Mouse (Mus musculus) ovary, postnatal 14 days (tissue): ENCODE data around the gene Glipr1.
"Not testable (repeated sequence)": the region's sequence is repeated elsewhere in the genome, so short reads cannot be mapped to it uniquely, and the experiment has no call there.

Experiments
- DNase-seq: peaks from one replicate; pipeline ENCODE4 v3.0.0; 2022; ENCODE audit warnings: low spot score

Glipr1 gene

DNA sequence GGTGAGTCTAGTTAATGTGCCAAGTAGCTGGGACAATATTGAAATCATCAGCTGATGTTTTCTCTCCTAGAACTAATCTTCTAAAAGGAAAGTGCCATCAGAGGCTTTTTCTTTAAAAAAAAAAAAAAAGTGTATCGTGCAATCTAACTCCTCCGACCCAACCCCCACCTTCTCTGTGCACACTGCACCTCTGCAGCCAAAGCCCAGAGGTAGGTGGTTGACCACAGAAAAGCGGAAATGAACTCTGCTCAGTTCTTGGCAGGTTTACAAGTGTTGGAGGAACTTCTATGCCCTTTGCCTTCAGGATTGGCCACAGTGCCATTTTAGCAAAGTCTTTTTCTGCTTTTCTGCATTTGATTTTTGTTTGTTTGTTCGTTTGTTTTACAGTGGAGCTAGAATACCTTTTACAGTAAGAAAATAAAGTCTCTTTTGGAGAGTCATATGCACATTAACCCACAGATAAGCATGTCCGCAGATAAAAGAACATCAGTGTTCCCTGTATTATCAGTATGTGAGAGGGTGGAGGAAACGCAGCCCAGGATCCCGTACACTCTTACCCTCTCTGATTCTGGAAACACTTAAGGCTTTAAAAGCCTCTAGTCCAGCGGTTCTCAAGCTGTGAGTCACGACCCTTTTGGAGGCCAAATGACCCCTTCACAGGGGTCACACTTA is at the start of gene Glipr1:
Gene Glipr1 (minus strand): TSS at position 88 of the 672 bp plus-strand sequence.
- DNase-seq, result no peak

DNA sequence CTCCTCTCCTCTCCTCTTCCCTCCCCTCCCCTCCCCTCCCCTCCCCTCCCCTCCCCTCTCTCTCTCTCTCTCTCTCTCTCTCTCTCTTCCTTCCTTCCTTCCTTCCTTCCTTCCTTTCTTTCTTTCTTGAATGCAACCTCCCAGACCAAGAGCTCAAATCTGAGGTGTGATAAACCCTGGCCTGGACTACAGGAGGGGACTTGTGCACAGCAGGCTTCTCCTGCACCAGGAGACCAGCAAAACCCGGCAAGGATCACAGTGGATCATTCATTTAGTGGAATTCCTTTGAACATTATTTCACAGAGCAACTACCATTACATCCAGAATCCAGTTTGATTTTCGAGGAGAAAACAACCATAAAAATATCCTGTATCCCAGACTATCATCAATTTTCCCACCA is 49.5 kb upstream of the Glipr1 start:
- not testable (repeated sequence) for DNase-seq

DNA sequence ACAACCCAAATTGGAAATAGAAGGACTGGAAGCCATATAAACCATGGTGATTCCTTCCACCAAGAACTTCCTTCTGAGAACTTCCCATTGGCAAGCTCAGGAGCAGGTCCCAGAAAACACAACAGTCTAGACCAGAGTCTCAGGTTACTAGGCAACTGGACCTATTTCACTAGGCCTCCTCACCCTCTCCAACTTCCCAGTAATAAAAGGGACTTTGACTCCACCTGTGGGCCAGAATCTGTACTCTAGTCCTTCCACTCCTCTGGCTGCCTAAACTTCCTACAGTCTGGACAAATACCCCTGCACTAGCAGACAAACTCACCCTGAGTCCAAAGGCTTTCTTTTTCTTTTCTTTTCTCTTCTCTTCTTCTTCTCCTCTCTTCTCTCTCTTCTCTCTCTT is 48.8 kb upstream of the Glipr1 start:
- no peak for DNase-seq

DNA sequence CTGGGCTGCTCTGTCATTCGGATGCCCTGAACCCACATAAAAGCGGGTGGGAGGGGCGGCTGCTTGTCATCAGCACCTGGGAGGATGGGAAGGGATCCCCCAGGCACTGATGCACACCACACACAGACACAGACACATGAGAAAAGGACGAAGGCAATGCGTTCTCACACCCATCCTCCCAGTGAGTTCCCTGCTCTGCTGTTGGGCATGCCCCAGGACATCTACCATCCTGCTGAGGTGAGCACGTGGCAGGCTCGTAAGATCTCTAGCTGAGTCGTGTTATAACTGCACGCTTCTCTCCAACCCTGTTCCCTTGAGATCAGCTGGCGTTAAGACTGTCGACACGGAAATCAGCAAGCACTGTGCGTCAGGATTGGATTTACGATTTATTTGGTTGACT is 41.9 kb upstream of the Glipr1 start:
- not testable (repeated sequence) for DNase-seq

DNA sequence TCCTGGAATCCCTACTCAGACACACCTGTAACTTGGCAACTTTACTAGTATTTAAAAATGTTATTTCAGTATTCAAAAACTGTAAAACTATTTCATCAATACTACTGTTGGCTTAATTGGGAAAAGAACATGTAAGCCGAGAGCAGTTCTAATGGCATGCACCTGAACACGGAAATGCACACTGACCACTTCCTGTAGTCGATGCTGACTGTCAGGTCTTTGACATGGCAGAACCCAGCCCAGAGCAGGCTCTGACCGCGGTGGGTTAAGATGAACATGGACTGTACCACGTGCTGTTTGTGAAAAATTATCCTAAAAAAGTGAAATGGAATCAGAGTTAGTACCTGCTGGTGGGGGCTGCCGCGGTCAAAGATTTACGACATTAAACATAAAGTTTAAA is 41.1 kb upstream of the Glipr1 start:
- DNase-seq, result not testable (repeated sequence)

DNA sequence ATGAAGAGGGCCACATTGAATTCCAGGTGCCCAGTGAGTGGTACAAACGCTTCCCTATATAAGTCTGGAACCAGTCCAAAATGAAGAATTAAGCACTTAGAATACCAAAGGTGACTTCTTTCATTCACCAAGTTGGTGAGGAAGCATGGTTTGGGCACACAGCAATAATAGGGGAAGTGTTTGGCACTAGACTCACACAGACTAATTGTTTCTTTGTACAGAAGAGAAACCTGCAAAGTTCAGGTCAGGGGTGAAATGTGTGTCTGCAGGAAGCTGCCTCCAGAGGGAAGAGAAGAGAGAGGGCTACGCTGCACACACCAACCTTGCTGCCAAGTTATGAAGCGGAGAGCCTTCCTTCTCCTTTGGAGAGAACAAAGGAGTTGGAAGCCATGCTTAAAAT is 26.3 kb upstream of the Glipr1 start:
- not testable (repeated sequence) for DNase-seq

DNA sequence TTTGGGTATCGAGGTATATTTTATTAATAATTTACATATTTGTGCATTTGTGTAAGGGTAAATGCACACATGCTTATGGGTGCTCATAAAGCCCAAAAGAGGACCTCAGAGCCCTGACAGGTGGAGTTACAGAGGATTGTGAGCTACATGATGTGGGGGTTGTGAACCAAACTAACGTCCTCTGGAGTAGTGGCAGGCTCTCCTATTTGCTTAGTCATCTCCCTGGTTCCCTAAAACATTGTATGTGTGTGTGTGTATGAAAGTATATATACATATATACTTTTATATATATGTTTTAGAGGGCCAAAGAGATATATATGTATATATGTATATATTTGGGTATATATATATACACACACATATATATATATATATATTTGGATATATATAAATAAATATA is 21.2 kb upstream of the Glipr1 start:
- no peak for DNase-seq

DNA sequence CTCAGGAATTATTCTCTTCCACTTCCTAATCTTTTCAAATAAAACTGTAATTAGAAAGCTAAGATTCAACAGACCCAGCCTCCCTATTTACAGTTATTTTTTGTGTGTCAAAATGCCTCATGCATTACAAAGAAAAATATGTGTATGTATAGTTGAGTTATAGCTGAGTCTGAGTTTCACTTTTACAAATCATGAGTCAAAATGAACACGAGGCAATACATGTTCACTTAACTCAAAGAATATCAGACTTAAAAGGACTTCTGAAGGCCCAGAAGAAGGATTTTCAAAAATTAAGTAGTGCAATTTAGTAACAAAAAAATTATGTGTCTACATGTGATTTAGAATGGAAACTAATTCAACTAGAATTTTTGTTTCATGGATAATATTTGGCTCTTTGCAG is 7.1 kb upstream of the Glipr1 start:
- not testable (repeated sequence) for DNase-seq

DNA sequence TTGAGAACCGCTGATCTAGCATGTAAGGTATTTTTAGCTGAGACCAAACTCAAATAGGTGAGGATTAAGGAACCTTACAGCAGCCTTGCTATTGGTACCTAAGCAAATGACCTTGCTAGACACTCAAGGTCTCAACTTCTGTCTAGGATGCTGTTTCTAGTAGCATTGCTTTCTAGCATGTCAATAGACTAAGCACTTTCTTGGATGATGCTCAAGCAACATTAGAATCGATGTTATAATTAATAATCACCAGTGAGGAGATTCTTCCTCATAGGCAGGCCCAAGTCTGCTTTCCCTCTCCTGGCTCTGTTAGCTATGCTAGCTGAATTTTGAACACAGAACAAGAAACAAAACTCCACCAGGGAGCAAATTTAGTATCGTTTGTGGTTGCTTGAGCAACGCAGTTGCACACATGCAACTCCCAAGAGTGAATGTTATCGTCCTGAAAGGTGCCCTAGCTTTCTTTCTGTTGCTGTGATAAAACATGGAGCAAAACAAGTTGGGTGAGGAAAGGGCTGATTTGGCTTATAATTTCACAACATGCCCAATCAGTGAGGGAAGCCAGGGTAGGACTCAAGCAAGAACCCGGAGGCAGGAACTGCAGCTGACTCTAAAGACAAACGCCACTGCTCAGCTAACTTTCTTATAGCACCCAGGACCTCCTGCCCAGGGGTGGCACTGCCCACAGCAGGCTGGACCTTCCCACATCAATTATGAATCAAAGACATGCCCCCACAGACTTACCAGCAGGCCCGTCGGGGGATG is 493 bp downstream of the Glipr1 start:
- DNase-seq, result no peak

DNA sequence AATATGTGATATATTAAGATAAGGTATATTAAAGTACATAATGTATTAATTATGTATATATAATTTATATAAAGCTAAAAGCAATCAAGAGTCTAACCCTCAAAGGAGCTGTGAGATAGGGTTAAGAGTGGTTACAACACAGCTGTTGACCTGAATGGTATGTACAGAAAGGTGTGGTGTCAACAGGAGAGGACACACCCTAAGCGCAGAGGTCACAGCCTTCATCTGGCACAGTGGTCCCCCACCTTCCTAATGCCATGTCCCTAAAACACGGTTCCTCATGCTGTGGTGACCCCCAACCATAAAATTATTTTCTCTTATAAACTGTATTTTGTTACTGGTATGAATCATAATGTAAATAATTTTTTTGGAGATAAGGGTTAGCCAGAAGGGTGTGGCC is 1.1 kb downstream of the Glipr1 start:
- no peak for DNase-seq

DNA sequence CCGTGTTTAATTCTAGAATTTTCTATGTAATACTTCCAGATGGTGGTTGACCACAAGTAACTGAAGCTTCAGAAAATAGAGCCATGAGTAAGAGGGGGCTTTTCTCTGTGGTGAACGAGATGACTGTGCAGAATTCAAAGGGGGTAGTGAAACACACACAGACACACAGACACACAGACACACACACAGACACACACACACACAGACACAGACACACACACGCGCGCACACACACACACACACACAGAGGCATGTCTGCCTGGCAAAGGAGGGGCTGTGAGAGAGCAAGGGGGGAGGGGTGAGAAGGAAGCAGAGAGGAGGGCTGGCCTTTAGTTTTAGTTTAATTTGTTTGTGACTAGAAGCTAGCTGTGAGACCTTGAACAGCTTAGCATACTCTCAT is 1.9 kb downstream of the Glipr1 start:
- DNase-seq, result no peak

DNA sequence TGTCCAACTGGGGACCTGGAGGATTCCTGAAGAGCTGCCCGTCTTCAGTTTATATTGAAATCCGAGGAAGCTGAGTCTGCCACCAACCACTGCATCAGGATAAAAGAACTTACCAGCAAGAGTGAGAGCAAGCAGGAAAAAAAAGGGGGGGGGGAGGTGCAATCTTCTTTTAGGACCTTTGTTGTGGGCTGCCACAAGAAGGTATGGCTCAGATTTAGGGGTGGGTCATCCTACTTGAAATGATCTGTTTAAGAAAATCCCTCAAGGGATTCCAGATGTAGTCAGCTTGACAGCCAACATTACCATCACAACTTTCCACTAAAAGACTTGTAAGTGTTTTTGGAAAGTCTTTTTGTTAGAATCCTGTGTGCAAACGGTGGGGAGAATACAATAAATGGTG is 2.7 kb downstream of the Glipr1 start:
- DNase-seq, result no peak

DNA sequence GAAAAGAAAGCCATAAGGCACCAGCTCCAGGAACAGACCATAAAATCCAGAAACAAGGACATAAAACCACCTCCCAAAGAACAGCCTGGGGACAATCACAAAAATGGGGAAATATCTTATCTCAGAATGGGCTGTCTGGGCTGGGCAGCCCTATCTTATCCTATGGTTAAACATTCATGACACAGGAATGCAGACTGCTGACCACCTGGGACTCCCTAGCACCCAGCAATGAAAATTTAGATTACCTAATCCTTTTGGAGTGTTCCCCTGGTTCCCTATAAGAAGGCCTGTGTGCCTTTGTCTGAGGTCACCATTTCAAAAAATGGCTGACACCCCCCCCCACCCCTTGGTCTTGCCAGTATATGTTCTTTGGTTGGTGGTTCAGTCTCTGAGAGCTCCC is 4.8 kb downstream of the Glipr1 start:
- no peak for DNase-seq

DNA sequence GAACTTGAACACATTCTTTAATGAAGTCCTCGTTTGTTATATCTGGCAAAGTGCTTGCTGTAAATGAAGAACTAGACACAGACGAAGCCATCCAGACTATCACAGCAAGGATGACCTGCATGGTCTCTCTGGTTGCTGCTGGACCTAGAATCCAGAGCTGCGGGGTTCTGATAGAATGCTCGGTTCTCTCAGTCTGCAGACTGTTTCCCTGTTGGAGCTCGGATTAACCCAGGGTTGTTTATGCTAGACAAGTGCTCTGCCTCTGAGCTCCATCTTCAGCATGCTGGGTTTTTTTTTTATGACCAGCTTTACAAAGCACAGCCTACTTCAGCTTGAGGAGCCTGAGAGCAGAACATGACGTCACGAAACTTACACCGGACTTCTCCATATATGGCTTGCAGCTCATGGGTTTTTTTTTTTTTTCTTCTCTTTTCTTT is 5.5 kb downstream of the Glipr1 start:
- DNase-seq, result no peak

DNA sequence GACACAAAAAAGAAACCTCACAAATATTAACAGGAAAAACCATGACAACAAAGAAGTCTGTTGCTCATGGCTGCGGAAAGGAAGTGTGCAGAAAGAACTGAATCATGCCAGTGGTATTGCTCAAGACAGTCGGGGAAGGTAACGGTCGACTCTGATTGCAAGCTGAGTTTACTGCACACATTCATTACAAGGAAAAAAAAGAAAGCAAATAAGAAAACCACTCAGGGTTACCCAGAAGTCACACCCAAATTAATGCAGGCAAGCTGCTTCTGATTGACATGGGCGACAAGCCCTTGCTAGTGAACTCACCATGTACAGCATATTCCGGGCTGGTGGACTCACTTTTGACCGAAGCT is 5.9 kb downstream of the Glipr1 start:
- no peak for DNase-seq

DNA sequence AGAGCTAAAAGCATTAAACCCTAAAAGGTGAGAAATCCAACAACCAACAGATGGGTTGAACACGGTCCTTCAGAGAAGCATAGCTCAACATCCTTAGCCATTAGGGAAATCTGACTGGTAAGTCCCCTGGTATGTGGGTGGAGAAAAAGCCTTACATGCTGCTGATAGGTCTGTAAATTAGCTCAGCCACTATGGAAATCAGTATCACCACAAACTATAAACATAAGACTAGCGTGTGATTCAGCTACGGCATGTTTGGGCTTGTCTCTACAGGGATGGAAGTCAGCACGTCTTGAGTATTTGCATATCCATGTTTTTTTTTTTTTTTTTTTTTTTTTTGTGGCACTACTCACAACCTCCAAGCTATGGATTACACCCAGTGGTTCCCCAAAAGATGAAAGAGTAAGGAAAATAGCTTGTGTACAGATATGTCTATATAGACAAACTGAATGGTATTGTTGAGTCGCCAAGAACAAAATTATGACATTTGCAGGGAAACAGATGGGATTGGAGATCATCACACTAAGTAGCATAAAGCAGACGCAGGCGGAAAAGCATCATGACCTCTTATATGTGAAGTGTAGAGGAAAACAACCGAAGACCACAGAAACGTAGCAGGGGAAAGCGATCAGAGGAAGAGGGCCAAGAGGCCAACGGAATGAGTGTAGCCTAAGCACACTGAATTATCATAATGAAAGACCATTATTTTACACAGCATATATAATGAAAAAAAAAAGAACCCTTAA is 6.5 kb downstream of the Glipr1 start:
- DNase-seq, result no peak

DNA sequence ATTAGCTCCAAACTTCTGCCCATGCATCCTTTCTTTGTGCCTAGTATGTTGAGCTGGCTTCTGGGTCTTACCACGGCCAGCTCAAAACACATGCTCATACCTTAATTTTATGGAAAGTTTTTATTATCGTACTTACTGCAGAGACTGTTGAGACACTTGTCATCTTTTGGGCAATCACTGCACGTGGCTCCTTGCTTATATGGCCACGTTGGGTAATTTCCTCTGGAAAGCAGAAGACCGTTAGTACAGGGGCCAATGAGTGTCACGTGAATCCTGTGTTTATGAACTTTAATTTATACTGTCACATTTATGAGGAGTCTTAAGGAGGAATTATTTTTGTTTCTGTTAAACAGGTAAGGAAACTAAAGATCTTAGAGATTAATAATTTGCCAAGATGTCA is 16.0 kb downstream of the Glipr1 start:
- DNase-seq, result no peak

DNA sequence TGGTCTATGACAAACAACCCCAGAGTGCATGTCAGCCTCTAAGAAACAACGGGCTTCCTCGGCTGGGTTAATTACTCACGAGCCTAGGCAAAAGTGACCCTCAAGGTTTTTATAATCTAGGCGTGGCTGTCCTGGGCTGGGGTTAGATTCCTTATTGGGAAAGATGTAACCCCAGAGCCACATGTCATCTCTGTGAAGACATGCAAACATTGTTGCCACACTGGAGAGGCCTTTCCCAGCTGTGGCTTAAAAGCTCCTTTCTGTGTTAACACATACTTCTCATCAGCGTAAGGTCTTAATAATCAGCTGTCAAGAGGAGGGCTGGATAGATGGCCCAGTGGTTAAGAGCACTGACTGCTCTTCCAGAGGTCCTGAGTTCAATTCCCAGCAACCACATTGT is 19.4 kb downstream of the Glipr1 start:
- DNase-seq, result no peak

DNA sequence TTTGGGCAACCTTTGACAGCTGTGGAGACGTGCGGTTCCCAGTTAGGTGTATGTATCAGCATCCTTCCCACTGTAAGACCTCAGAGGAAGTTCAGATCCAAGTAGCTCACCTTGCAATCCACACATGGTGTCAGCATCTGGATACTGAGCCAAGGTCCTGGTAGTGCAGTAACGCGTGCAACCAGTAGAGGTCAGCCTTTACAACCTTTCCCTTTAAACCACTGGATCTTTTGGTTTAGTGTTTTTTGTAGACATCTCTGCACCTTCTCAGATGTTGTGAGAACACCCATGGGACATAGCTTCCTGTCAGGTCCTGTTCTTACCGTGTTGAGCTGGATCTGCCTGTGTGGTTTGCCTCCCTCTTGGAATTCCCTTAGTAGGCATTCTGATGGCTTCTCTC is 24.8 kb downstream of the Glipr1 start:
- DNase-seq, result peak; percentile 49

DNA sequence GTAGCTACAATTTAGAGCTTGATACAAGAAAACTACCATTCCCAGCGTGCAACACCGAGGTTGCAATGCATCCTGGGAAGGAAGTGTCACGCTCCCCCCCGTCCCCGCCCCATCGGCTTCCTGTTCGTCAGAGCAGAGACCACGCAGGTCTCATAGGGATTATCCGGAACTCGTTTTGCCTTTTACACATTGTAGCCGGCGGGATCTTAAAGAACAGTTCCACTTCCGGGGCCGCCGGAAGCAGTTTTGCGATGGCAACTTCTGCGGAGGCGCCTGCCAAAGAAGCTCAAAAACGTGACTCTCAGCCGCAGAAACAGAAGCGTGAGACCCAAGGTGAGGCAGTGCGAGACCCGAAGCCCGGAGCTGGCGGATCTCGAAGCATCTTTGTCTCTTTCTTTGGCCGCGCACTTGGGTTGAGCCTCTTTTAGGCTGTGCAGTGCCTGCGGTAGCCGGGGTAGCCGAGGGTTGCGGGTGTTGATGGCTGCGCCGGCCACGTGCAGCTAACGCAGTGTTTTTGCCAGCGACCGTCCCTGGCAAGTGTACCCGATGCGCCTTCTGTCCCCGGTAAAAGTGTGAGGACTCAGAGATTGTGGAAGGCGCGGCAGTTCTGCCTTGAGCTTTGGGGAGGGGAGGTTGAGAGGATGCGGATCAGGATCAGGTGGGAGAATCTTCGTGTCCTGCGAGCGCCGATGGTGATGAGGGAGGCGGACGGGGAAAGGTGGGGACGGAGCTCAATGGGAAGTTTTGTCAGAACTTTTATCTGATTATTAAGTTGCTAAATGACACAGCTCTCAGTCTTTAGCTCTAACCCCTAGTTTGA is 29.7 kb downstream of the Glipr1 start, which contains the start of gene Krr1:
Gene Krr1 (plus strand): TSS at position 123 of the 820 bp plus-strand sequence.
- DNase-seq, result peak; percentile 72

DNA sequence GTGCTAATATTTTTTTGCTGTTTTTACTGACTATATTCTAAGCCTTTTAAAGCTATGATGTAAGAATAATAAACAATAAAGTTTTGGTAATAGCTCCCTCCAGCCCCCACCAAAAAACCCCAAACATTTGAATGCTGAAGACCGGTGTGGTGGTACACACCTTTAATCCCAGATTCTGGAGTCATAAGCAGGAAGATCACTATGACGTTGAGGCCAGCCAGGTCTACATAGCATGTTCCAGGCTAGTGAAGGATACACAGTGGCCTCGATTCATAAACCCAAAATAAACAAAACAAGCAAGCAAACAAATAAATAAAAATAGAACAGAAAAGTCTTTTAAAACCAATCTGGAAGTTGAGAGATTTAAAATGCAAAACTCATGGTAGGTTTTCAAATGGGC is 30.5 kb downstream of the Glipr1 start:
- no peak for DNase-seq

DNA sequence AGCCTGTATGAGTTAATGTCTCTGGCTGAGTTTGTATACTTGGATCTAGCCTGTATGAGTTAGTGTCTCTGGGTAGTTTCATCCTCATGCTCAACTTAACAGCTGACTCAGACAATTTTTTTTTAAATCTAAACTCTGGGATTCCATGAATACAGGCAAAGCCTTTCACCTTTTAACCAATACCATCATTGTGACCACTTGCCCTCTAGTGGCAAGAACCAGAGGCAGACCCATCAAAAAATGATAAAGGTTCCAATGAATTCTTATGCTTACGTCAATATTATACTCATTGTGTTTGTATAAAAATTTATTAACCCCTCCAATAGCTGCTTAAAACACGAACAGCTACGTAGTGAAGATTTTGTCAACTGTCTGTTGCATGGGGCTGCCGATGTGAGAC is 36.0 kb downstream of the Glipr1 start:
- no peak for DNase-seq
